Mouse (Mus musculus) megakaryocyte-erythroid progenitor cell, adult 5-6 weeks (primary cell): ENCODE measurements around the gene Aldh6a1. TPM values are rescaled to one million over a fixed set of nuclear protein-coding genes. Genes with fewer than 3 reads are reported as not detected.

Experiments used
- ATAC-seq: replicated peaks from 2 replicates; pipeline ENCODE4 v1.8.0; 2016; ENCODE audit warnings: mild to moderate bottlenecking, inconsistent platforms; ENCODE audit not compliant: severe bottlenecking, poor library complexity, low FRiP score, low TSS enrichment
- total RNA-seq, 2 experiments: library from RNA; stranded (forward) in 1 of 2; stranded (reverse) in 1 of 2; fragments of 200-1000, 215-1000 nt in 1 of 2; fragments of >200 nt in 1 of 2; fragmentation: Nextera tagmentation in 1 of 2; gene quantifications; 2 replicates each; pipeline ENCODE4 v1.2.3; 2014 to 2017

Aldh6a1 gene
- total RNA-seq (2014; fragmentation: Nextera tagmentation) (7.5 and 11.2 TPM in 2 replicates), total RNA-seq (2017) (7.0 and 11.3 TPM in 2 replicates)

DNA sequence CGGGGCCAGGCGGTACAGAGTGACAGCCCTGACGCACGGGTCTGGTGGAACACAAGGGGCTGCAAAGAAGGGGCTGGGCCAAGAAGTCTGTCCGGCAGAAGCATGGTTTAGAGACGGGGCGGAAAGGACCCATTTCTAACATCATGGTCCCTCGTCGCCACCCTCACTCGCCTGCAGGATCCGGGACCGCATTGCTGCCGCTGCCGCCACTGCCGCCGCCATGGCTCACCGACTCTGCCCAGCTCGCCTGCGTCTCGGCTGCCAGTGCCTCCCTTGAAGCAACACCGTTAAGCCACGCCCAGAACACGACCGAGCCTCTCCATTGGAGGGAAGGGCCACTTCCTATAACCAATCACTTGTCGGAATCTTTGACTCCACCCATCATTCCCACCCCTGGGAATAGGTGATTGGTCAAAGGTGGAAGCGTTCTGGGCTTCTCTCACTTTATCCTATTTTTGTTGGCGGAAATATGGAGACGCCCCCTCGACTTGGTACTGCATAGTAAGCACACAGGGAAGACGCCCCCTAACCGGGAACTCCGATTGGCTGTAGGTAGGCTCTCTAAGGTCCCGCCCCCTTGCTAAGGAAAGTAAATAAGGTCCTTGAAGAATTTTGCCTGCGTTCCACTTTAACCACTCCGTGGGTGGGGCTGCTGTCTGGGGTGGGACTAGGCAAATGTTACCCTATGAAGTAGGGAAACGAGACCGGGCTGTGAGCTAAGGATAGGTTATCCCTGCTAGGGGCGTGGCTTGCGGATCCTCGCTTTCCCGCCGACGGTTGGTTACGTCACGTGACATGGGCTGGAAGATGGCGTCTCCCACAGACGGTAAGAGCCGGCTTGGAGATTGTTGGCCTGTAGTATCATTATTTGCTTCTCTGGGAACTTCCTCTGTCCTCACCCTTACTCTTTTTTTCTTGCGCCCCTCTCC is at the start of gene Aldh6a1, which contains the start of gene Lin52:
Gene Aldh6a1, minus strand, starts transcription at position 287 of the 929 bp plus-strand sequence.
Gene Lin52, plus strand, starts transcription at position 705 of the 929 bp plus-strand sequence.
- peak; percentile 93 for ATAC-seq

DNA sequence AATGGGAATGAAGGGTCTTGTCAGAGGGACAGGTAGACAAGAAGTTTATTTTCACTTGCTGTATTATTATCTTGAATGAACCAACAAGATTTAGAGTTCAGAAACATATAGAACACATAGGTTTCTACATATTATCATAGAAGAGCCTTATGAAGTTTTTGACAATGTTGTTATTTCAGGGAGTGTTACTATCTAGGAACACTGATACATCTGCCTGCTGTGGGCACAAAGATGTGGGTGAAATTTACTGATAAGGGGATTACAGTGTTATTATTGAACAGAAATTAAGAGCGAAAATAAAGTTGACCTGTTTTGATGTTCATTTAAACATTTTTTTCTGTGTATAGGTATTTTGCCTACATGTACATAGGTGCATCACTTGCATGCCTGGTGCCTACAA is 46.0 kb upstream of the Aldh6a1 start:
- peak; percentile 81 for ATAC-seq

DNA sequence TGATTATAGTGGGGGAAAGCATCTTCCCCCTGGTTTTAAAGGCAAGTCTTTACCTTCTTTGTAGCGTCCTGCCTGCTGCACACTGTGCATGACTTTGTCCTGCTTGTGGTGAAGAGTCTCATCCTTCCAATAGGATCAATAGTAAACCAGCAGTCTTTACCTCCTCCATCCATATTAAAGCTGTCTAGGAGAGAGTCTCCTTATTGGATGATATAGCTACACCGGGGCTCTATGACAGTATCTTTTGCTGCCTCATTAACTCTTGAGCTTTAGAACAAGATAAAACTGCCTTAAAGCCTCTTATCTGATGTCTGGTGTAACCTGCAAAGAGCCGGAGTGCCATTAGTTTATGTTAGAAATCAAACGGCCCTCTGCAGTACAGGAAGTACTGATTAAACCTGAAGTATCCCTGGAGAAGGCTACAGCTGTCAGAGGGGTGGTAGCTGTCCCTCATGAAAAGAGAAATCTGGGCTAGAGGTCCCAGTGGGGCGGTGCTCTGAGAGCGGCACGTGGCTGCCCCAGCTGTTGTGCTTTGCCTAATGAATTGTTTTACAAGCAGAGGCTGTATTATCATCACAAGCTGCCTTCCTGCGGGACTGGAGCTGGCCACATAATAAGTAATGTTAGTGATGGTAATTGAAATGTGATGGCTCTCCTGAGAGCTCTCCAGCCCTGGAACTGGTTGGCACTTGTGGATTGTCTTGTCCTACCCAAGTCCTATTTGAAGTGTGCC is 36.7 kb upstream of the Aldh6a1 start:
- ATAC-seq: peak; percentile 34; the same call in 1 of the 2 replicates

DNA sequence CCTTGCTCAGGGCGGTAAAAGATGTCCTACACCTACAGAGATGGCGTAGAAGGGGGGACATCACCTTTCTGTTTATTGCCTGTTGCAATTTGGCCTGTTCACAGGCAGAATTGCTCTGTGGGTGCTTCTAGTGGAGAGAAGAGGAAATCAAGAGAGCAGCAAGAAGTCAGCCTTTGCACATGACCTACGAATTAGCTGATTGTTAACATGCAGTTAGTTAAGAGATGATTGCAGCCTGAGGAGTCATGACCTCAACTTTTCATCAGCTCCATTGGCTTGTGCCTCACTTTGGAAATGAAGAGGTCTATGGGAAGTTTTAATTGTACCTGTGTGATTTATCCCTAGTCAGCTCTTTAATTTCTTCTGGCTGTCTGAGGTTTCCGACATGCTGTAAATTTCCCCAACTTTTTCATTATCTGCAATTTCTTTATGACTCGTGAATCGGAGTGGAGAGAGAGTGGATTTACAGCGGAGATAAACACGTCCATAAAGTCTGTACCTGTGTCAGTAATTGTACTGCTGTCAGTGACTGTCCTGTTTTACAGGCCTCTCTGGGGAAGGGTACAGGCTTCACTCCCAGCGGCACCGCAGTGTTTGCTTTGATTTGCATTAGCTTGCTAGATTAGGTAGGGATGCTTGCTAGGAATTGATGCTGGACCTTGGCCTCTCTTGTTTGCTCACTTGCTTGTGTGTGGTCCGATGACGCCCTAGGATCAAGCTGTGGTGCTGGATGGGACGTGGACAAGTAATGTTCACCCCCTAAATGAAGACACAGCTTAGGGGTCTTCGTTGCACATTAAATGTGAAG is 32.2 kb upstream of the Aldh6a1 start:
- no peak for ATAC-seq

DNA sequence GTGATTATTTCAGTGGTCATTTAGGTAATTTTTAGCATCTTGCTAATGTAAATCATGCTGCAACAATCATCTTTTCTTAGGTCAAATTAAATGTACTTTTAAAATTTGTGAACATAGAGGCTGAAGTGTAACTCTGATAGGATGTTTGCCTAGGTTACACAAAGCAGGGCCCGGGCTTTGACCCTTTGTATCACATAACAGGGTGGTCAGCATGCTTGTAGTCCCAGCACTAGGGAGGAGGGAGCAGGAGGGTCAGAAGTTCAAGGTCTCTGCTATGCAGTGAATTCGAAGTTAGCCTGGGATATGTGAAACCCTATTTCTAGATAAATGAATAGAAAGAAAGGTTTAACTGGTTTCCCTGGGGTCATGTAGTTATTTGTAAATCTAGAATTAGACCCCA is 30.4 kb upstream of the Aldh6a1 start:
- ATAC-seq: no peak

DNA sequence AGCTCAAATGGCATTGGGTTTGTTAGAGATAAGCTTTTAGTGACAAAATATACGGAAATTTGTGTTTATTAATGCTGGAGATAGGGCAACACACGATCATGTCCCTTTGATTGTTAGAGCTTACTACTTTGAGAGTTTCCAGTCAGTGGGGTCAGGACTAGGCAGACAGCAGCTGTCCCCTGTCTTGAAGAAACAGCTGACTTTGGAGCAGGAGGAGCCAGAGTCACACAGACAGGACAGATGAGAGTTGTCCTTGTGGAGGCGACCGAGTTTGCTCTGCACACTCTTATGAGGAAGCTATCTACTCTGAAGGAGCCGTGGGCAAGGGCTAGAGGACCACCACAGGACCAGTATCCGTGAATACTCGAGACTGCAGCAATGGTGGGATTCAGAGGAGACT is 28.1 kb upstream of the Aldh6a1 start:
- ATAC-seq: no peak

DNA sequence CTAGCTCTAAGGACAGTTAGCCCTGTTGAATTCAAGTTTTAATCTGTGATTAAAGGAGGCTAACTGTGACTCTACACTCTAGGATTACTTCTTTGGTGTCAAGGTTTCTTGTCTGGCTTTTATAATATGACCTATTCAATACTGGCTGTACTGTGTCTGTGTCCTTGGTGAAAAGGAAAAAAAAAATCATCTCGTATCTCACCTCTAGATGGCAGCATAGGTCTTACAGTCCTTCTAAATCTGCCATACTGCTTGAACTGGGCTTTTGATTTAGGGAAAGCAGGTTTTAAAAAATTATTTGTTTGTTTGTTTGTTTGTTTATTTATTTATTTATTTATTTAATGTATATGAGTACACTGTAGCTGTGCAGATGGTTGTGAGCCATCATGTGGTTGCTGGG is 17.9 kb upstream of the Aldh6a1 start:
- 0 out of 2 replicates have a peak, but pooled peaks have one; percentile 57 for ATAC-seq

DNA sequence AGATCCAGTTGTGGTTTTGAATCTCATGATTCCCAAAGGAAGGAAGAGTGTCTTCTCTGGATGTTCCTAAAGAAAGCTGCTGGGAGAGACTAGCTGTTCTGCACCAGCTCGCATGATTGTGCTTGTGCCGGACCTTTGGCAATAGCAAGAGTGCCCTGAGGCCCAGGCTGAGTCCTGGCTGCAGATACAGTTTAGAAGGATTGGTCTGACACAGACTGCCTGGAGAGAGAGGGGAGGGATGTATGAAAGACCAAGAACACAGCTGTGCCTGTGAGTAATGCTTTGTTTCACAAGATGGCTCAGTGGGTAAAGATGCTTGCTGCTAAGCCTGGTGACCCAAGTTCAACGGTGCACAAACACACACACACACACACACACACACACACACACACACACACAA is 12.1 kb upstream of the Aldh6a1 start:
- ATAC-seq: no peak

DNA sequence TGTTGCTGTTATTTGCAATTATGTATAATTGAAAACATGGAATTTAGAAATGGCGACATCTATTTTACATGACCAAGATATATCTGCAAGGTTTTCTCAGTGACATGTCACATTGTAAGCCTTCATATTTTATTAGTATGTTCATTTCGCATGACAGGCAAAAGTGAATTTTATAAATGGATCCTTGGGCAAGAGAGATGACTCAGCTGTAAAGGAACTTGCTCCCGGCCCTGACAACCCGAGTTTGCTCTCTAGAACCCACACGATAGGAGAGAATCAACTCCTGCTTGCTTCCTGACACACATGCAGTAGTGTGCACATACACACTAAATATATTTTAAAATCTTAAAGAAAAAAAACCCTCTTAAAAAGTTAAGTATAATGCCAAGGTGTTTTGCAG is 10.6 kb upstream of the Aldh6a1 start:
- ATAC-seq: no peak

DNA sequence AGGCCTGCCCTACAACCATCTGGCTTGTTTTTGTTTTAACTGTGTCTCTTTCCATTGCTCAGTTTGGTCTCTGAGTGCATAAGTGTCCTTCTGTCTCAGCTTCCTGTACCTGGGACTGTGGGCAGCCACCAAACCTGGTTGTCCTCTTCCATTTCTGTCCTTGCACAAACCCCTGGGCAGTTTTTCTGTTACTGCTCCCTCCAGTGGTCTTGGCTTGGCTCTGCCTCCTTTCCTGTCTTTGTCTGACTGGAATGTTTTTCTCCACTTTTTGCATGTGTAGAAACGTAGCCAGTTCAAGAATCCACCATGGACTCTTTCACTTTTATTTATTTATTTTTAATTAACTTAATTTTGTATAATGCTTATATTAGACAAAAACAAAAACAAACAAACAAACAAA is 9.0 kb upstream of the Aldh6a1 start:
- no peak for ATAC-seq

DNA sequence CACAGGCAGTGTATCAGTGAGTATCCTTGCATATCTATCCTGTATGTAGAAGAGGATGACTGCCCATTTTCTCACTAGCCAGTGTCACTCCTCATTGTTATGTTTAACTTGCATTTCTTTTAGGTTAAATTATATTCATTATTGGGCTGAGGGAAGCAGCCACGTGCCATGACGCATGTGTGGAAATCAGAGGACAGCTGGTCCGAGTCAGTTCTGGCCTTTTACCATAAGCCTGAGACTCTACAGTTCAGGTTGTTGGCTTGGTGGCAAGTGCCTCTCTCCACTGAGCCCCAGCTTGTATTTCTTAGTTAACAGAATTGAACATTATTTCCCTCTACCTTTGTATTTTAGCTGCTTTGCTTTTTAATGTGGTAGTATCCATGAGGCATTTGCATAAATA is 6.1 kb upstream of the Aldh6a1 start:
- no peak for ATAC-seq

DNA sequence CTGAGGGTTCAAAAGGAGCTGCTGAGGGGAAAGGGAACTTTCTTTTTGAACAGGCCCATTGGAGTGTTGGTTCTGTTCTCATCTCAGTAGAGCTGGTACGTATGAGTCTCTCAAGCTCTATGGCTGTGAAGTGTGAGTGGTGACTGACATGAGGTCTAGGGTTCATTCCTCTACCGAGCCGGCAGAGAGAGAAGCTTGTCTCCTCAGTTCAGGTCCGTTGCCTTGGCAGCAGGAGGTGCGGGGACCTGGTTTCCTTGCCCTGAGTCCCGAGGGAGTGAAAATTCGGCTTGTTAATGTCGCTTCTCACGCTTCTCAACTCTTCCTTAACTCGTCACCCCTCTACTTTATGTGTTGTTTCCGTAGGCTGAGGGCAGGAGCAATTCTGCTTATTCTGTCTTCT is 997 bp upstream of the Aldh6a1 start:
- no peak; the same call in 1 of the 2 replicates for ATAC-seq

DNA sequence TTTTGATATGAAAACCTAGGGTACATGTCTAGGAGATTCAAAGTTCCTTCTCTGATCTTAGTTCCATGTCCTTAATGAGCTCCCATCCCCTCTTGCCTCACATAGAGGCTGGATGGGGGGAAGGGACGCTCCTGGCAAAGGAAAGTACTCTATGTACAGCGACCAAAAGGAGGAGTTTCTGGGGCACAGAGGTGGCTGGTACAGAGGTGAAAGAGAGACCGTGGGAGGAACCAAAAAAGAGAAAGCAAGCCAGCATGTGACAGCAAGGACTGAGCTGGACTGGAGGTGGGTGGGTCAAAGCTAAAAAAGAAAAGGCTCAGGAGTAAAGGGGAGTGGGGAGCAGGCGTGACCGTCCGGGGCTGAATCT is 470 bp downstream of the Aldh6a1 start:
- peak; percentile 4 for ATAC-seq

DNA sequence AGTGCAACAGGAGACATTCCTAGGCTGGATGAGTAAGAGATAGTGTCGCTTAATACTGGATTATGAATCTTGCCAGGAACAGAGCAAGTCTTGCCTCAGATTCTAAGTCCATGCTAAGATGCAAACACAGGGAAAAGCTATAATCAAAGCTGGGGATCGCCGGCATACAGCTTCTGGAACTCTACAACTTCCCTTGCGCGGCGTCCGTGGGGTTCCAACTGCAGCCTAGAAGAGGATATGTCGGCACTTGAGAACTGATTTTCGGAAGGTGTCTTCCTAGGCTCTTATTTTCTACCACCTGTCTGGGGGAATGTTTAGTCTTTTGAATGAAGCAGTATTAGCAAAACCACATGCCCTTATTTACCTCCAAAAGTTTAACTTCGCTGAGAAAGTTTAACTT is 917 bp downstream of the Aldh6a1 start:
- no peak for ATAC-seq

DNA sequence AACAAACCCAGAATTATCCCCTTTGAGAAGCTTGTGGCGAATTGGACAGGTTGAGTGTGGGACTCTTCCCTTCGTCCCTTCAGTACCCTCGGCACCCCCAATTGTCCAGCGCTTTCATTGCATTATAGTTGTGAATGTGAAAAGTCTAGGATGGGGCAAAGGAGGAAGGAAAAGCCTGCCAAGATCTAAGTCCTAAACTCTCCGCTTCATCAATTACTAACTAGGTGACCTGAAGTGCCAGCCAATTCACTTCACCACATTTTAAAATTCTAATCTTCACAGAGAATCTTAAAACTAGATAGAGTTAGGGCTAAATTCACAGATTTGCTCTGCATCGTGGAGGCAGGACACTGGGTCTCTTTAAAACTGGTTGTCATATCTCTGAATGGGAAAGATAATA is 2.6 kb downstream of the Aldh6a1 start:
- no peak for ATAC-seq

DNA sequence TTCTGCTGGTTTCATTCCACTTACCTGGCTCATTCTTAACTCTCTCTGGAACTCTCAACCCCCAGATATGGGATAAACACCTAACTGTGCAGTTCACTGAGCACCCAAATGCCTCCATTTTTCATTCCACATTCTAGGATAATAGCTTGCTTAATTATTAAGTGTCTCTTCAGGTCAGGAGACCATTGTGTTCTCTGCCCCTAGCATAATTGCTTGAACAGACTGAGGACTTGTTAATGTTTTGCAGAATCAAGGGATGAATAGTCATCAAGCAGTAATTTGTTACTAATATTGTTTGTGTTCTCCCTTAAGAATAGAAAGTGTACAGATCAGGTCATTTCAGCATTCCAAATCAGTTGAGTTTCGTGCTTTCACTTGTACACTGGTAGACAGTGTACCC is 3.4 kb downstream of the Aldh6a1 start:
- no peak for ATAC-seq

DNA sequence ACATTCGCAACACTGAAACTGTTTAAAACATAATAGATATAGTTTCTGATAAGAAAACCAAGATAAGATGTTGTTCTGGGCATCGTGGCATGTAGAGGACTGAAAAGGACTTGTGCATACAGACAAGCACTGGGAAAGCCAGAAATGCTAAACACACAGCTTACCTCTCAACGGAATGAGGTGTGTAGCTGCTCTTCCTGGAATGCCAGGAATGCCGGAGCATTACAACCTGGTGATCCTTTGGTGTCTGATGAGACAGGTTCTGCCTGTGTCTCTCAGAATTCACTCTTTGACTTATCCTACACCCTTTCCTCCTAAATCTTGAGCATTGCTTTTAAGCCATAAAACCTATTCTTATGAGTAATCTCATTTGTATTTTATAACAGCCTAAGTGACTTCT is 8.3 kb downstream of the Aldh6a1 start:
- ATAC-seq: no peak

DNA sequence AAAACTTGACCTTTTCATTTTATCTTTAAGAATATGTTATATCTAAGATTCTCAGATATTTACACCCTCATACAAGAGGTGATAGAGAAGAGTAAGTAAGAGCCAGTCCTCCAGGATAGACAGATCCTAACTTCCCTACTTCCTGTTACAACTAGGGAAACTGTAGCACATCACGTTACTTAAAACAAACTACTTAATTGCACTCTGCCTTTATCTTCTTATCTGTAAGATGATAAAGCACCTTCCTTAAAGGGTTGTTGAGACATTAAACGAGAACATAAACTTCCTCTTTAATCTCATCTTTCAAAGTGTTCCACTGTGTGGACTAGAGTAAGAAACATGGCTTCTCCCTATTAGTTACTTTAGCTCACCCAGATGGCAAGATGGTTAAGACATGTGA is 12.1 kb downstream of the Aldh6a1 start:
- ATAC-seq: no peak

DNA sequence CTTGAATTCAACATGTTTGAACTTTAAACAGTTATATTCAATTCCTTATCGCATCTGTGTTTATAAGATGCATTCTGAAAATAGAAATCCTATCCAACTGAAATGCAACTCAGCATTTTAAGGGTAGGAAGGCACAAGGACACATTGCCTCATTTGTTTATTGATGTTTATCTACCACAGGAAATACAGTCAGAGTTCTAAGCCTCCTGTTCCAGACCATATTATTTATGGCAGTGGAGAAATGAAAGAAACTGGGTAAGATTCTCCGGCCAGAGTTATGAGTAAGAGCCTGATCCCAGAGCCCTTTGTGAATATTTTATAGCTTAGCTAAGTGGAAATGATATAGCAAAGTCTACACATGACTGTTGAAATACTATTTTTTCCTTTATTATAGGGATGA is 21.0 kb downstream of the Aldh6a1 start:
- ATAC-seq: no peak

DNA sequence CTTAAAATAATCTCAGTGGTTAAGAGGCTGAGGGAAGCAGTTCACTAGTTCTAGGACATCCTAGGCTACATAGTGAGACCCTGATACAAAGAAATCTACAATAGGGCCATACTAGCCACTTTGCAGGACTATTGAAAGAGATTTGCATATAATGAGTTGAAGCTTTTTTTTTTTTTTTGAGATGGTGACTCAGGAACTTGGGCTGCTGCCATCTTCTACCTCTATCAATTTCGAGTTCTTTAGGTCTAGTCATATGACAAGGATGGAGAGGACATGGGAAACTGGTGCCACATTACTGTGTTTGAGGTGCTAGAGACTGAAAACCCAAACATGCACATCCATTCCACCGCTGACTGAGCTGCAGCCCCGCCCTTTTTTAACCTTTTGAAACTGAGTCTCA is 26.8 kb downstream of the Aldh6a1 start:
- ATAC-seq: no peak
